Mouse (Mus musculus) retina, postnatal 1 day (tissue): ENCODE results near the gene Pltp.
A peak's percentile ranks its signal among the peaks of the same experiment; 100 is the strongest.

ENCODE experiments used
- DNase-seq: peaks from one replicate; pipeline ENCODE4 v3.0.0-alpha.2; 2012

Gene Pltp

DNA sequence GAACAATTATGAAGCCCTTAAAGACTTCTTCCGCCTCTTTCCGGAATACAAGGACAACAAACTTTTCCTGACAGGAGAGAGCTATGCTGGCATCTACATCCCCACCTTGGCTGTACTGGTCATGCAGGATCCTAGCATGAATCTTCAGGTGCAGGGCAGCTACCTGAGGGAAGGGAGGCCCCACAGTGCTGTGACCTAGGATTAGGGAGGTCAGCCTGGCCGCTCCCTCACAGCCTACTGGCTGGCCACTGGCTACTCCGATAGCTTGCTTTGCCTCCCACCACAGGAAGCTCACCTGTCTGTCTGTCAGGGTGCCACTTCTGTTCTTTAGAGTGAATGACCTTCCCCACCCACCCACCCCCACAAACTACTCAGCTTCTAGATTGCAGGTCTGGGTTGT is 22.3 kb downstream of the Pltp start:
- no peak for DNase-seq

DNA sequence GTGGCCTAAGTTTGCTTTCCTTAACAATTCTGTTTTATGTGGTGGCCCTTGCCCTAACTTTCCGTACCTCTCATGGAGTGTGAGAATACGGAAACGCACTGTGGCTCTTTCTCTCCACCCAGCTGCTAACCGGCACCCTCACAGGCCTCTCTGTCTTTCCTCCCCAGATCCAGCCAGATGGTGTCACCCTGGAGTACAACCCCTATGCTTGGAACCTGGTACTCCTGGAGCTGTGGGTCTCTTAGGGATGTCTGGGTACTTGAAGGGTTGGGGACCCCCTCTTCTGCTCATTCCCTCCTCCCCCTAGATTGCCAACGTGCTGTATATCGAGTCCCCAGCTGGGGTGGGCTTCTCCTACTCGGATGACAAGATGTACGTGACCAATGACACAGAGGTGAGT is 23.0 kb downstream of the Pltp start:
- DNase-seq, result no peak

DNA sequence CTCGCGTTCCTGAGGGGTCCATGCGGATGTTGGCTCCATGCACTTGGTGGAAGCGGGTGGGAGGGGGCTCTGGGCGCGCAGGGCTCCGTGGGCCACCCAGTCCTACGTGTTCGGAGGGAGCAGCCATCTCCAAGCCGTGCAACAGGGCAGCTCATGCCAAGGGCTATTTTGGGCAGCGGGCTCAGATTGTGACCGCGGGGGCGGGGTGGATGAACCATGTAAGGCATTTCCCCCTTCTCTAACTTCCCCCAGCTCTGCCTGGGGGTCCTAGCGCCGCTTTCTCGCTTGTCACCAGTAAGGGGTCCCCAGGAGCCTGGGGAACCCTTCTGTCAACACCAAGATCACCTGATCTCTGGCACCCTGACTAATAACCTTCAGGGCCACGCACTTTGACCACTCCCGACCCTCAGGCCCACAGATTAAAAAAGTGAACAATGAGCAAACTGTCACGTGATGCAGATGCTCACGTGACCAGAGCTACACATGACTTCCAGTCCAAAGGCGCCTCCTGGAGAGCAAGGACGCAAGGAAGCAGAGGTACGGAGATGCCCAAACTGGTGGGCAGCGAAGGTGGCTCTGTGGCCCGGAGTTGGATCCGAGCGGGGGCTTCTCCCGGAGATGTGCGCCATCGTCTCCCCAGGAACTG is 24.1 kb downstream of the Pltp start, which contains the start of gene Neurl2:
Neurl2 (minus strand) TSS at position 143 of the 646 bp plus-strand sequence.
- DNase-seq, result peak; percentile 98

DNA sequence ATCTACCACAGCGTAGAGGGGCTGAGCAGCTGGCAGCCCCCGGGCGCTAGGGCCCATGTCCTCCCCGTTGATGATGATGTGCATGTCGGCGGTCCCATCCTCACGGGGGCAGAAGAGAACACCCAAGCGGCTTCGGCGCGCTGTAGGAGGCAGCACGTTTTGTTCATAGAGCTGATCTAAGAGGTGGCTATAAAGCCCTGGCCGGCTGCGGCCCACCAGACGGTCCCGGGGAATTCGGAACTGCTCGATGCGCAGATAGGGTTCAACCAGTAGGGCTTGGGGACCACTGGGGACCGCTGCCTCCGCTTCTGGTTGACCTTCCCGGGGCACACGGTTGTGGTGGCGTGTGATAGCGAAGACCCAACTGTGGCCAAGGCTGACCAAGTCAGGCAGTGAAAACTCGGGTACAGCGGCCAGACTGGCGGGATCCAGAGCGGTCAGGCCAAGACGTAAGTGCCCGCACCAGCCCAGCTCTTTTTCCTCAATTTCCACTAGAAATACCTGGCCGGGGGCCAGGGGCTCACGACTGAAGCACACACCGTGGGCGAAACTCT is 24.7 kb downstream of the Pltp start, which contains the start of gene Ctsa:
Ctsa (plus strand) TSS at position 126 of the 554 bp plus-strand sequence.
- peak; percentile 89 for DNase-seq

DNA sequence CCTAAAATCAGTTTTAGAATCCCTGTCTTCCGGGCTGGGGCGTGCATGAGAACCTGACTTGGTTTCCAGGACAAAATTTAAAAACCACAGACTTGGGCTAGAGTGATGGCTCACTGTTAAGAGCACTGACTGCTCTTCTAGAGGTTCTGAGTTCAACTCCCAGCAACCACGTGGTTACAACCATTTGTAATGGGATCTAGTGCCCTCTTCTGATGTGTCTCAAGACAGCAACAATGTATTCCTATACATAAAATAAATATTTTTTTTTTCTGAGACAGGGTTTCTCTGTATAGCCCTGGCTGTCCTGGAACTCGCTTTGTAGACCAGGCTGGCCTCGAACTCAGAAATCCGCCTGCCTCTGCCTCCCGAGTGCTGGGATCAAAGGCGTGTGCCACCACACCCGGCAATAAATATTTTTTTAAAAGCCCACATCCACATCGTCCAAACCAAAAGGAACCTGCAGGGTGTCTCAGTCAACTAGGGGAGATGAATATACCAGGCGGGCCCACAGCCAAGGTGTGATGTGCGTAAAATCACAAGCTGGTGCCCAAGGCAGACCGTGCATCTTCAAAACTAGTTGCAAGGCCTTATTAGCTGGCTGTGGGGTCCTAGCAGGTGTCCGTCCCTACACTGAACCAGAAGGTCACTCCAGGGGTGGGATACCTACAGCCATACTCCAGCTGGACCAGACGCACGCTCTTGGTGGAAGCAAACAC is 25.3 kb downstream of the Pltp start:
- DNase-seq, result no peak

DNA sequence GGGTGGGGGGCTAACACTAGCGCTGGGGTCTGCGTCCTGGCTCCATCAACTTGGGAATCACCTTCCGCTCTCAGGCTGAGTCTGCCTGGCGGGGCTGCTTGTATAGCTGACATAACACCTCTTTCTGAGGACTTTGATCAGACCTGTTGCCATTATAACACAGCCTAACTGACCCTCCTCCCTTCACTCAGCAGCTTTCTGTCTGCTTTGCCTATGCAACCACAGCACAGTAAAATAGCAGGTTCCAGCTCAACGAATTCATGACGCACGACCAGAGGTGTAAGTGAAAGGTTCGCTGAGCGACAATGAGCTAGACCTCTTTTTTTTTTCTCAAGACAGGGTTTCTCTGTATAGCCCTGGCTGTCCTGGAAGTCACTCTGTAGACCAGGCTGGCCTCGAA is 26.5 kb downstream of the Pltp start:
- DNase-seq, result no peak

DNA sequence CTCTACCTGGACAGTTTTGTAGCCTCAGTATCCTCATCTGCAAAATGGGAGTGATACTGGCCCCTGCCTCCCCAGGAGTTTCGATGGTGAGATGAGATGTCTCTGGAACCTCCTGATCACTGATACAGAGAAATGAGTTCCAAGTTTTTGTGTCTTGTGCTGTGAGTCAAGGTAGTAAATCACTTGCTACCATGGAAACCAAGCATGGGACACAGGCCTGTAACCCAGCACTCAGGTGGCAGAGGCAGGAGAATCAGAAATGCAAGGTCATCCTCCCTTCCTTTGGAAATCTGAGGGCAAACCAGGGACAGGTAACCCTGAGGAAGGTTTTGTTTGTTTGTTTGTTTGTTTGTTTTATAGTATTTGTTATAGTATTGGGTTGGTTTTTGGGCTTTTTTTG is 28.4 kb downstream of the Pltp start:
- DNase-seq, result no peak

DNA sequence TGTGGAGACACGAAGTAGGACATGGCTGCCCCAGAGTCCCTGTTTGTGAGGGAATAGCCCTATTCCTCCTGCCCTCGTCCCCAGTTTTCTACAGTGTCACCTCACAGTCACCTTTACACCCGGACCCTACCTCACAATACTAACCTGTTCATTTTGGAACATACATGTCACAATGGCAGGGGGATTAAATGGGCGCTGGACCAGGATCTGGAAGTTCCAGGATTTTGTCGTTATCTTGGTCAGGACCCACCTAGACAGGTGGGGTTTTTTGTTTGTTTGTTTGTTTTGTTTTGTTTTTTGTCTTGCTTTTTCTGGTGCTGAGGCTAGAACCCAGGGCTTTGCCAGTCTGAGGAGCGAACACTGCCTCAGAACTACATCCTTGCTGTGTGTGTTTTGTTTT is 29.1 kb downstream of the Pltp start, which contains the start of gene Spata25:
Spata25 (minus strand) TSS at position 101 of the 400 bp plus-strand sequence.
- no peak for DNase-seq

DNA sequence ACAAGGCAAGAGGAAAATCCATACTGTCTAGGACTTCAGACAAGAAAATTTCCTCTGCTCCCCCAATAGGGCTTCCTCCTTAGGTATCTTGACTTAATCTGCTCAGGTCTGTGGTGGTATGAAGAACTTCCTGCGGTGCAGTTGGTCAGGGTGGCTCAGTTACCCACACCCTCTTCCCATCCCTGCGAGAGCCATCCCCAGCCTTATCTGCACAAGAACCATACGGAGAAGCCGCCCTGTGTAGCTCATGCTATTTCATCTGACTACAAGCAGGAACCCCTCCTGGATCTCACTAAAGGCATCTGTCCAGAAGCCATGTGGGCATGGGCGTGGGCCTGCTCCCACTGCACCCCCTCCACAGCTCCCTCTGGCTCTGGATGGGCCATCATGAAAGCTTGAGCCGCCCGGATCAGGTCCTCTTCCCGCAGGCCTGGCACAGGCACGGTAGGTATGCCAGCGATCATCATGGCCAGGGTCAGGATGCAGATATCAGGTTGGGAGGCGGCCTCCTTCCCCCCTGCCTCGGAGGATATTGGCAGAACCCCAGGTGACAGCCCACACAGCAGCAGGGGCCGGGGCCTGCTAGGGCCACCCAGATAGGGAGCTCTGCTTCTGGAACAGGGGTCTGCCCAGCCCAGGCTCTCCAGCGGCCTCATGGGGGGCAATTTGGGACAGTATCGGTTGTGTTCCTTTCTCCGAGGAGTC is 30.2 kb downstream of the Pltp start:
- DNase-seq, result no peak

DNA sequence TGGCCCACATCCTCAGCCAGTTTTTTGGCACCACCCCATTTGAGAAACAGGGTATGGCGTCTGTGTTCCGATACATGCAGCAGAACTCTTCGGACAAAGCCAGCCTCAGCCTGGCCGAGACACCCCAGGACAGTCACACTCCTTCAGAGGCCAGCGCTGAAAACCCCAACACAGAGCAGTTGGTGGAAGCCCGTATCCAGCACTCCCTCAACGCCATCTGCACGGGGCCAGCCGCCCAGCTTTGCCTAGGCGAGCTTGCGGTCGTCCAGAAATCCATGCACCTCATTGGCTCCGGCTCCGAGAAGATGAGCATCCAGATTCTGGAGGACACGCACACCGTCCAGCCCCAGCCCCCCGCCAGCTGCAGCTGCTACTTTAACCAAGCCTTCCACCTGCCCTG is 32.0 kb downstream of the Pltp start:
- no peak for DNase-seq

DNA sequence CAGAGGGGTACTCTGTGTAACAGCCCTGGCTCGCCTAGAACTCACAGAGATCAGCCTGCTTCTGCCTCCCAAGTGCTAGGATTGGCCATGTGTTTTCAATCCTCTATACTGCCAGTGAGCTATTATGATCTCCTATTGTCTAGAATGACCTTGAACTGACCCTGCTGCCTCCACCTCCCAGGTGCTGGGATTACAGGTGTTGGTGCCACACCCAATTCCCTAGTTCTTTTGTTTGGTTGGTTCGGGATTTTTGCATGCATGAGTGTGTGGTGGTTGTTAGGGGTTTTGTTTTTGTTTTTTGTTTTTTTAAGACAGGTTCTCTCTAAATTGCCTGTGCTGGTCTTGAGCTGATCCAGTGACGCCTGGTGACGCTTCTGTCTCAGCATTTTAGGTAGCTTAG is 33.5 kb downstream of the Pltp start:
- no peak for DNase-seq

DNA sequence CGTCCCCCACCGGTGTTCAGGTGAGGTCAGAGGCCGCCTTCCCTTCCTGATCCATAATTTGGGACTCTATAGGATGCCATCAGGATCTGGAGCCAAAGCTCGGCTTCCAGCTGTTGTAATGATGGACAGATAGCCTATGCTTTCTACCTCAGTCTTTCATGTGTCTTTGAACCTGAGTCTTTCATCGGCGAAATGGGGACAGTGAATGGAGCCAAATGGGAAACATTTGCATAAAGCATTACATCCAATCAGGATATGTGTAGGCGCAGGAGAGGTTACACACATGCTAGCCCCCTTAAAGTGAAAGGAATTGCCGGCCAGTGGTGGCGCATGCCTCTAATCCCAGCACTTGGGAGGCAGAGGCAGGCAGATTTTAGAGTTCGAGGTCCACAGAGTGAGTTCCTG is 34.3 kb downstream of the Pltp start:
- DNase-seq, result peak; percentile 64

DNA sequence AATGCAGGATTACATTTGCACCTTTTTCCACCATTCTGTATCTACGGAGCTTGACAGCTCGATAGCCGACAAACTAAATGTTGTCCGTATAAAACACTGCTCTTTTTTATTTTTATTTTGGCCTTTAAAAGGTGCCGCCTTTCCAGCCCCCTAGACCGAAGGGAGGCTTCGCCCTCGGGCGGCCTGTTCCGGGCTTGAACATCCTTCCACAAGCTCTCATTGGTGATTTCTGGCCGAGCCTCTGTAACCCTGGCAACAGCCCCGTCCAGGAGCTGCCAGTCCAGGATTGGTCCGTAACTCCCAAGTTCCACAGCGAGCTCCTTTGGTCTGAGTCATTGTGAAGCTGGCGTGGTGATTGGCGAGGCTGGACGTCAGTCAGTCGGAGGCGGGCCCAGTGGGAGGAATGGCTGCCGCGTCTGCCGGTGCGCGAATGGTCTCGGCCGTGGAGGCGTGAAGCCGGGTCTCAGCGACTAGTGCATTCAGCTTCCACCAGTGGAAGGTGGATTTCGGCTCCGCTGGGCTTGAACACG is 34.8 kb downstream of the Pltp start, which contains the start of gene Zswim1:
Zswim1 (plus strand) TSS at position 51 of the 530 bp plus-strand sequence.
- peak; percentile 99 for DNase-seq

DNA sequence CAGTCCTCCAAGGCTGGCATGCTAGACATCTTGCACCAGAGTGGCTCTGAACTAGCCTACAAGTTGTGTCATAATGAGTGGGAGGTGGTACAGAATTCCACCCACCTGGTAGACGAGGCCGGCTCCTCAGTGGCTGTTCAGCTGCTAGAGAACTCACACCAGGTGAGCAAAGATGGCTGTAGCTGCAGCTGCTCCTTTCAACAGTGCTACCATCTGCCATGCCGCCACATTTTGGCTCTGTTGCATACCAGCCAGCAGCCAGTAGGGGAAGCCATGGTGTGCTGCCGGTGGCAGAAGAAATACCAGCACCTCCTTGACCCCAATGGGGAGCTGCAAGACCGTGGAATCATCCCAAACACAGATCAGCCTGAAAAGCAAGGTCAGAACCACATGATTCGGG is 36.5 kb downstream of the Pltp start:
- no peak for DNase-seq

DNA sequence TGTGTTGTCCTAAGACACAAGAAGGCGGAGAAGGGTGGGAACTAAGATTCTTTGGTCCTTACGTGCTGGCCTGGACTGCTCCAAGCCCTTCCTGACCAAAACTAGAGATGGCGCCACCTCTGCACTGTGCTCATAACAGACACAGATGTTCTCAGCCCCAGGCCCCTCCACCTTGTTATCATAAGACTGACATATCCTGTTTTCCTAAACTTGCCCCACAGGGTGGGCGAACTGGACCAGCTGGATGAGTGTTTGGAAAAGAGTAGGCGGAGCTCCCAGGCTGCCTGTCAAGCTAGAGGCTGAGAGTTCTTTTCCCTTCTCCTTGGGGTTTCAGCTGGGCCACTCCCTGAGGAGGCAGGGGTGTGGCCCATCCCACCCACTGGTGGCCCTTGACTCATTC is 39.8 kb downstream of the Pltp start:
- DNase-seq, result no peak

DNA sequence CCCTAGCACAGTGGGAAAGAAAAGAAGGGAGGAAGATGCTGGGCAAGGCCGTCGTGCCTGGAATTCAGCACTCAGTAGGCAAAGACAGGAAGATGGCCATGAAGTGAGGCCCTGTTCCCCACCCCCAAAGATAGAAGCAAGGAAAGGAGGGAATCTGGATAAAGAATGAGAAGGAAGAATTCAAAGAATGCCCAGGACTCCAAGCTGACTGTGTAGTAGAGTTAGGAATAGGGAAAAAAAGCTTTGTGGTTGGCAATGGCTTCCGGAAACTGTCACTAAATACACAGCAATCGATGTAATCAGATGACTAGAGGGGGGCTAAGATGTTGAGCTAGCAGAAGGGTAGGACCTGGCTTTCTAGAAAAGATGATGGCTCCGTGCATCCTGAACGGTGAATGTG is 40.3 kb downstream of the Pltp start:
- no peak for DNase-seq

DNA sequence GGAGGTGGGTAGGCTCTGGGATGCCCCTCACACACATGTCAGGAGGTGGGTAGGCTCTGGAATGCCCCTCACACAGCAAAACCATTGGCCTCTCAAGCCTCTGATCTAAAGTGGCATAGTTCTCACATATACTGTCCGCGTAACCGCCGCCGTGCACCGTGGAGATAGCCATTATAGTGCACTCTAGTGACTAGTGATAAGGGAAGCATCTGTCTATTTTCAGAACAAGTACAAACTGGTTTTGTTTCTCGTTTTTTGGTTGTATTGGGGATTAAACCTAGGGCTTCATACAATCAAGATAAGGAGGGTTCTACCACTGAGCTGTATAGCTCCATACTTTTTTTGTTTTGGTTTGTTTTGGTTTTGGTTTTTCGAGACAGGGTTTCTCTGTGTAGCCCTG is 41.7 kb downstream of the Pltp start:
- DNase-seq, result no peak

DNA sequence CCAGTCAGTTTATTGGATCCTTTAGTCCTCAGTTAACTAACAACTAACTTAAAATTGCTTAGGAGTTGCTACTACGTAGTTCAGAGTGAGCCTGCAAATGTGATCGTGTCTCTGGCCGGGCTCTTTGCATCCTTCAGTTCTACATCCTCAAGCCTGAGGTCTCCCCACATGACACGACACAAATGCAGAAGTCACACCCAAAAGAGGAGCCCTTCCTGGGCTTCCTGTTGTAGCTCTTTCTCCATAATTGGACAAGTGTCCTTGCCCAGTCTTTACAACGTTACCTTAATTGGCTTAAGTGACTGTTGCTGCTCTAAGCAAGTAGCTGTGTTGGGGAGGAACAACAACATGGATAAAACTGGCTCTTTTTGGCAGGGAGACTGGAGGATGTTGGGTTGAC is 42.2 kb downstream of the Pltp start:
- no peak for DNase-seq

DNA sequence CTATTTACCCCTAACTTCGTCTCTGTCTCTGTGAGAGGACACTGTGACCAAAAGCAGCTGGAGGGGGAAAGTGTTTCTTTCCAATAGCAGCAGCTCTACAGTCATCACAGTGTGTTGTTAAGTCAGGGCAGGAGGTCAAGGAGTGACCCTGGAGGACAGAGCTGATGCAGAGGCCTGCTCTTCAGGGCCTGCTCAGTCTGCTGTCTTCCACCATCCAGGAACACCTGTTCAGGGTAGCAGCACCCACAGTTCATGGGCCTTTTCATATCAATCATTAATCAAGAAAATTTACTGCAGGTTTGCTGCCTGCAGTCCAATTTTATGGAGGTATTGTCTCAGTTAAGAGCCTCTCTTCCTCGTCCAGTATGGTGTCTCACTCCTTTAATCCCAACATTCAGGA is 44.0 kb downstream of the Pltp start:
- no peak for DNase-seq

DNA sequence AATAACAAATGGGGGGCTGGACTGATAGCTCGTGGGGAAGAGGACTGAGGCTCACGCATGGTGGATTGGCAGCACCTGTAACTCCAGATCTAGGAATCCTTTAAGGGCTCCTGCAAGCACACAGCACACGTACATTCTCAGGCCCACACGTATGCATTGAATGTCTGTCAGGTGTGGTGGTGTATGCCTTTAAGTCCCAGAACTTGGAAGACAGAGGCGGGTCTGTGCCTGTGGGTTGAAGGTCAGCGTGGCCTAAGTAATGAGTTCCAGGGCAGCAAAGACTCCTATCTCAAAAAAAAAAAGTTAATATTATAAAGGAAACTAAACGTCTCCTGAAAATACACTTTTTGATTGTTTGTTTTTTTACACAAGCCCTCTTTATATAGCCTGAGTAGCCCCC is 50.9 kb downstream of the Pltp start:
- no peak for DNase-seq

DNA sequence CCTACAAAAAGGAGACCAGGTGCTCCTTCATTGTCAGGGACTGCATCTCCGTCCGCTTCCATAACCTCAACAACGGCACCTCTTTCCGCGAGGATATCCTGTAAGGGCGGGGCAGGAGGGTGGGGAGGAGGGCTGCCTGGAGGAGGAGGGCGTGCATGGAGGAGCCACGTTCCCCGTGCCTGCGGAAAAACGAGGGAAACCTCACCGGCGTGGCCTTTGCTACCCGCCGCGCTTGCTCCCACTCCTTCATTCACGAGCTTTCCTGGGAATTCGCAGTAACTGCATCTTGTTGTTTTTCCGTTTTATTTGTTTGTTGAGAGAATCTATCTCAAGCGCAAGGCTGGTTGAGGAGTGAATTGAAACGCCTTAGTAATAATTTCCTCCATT is 52.2 kb downstream of the Pltp start:
- DNase-seq, result no peak

DNA sequence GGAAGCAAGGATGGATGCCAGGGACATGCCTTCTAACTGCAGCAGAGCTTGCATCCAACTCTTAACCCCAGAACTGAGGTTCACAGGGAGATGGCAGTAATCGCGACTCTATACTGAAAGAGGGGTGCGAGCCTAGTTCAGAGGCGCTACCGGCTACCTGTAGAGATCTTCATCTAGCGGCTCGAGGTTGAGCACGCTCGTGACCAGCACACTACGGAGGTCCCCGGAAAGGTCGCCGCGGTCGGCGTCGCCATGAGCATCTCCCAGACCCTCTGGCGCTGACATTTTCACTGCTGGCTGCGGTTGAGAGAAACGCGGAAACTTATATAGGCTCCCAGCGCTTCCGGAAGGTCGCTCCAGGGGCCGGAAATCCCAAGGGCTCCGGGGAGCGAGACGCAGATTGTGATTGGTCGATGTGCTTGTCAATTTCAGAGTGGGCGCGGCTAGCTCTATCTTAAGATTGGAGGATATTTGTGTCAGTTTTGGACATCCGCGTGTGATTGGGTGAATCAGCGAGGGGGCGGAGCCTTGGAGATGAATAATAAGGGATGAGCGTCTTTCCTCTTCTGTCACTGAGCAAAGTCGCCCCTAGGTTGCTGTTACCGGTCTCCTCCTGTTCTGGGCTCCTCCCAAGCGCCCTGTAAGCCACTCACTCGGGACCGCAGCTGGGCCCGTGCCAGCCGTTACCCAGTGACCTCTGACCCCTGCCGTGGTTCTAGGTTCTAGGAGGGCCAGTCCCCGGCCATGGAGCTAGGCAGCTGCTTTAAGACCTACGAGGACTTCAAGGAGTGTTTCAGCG is 52.8 kb downstream of the Pltp start, which contains the start of the genes Acot8 and Zswim3:
Acot8 (minus strand) TSS at position 350 of the 799 bp plus-strand sequence.
Zswim3 (plus strand) TSS at position 566 of the 799 bp plus-strand sequence.
- peak; percentile 100 for DNase-seq
